8 mouse cellular contexts compared by ENCODE assay signal in genomic region chr9:54286331-54286987, GRCm38 (mm10). TPM values are rescaled to one million over a fixed set of nuclear protein-coding genes. Genes with fewer than 3 reads are reported as not detected.
DNase-seq lines count a peak whose midpoint lies in the region; ATAC-seq and TF ChIP-seq lines count a peak whose summit lies in the region.

Gldn (plus strand) TSS chr9:54286486.

- H3K4me2 ChIP-seq in lung, embryonic 16.5 days (ENCODE audit: low read depth, low read length): peak within 1 kb of the TSS; percentile 63
- H3K4me2 ChIP-seq in heart, embryonic 16.5 days (ENCODE audit: low read depth, low read length): peak within 1 kb of the TSS; percentile 55
- H3K4me2 ChIP-seq in liver, embryonic 15.5 days: peak within 1 kb of the TSS; percentile 49
- peak within 1 kb of the TSS; percentile 58 for H3K4me2 ChIP-seq in stomach, embryonic 14.5 days (replicated peaks; ENCODE audit: low read depth, low read length)

- ATAC-seq in lung, embryonic 16.5 days (ENCODE audit: low read depth): no peak
- no peak for ATAC-seq in heart, embryonic 16.5 days (replicated peaks; ENCODE audit: extremely low read depth, insufficient read depth, low FRiP score)
- ATAC-seq in liver, embryonic 15.5 days (ENCODE audit: insufficient read depth): no peak
- ATAC-seq in stomach, embryonic 14.5 days (ENCODE audit: insufficient number of reproducible peaks, insufficient read depth, low FRiP score, low read depth): no peak

- DNase-seq in lung, postnatal 25 days (ENCODE audit: low spot score): no peak
- DNase-seq in spleen, adult 18-20 months: no peak
- no peak for DNase-seq in lung, adult 18-20 months

- peak within 1 kb of the TSS; percentile 37 for H3K4me3 ChIP-seq in lung, embryonic 16.5 days (ENCODE audit: low read length)
- peak within 1 kb of the TSS; percentile 38 for H3K4me3 ChIP-seq in cortical plate, adult 2 months (ENCODE audit: insufficient read depth, low read length)
- H3K4me3 ChIP-seq in heart, embryonic 16.5 days (ENCODE audit: low read length): peak within 1 kb of the TSS; percentile 31
- no peak within 1 kb of the TSS; the same call in 1 of the 2 replicates for H3K4me3 ChIP-seq in liver, embryonic 15.5 days (replicated peaks)
- peak within 1 kb of the TSS; percentile 29 for H3K4me3 ChIP-seq in stomach, embryonic 14.5 days (ENCODE audit: low read depth, low read length)

- H3K9me3 ChIP-seq in lung, embryonic 16.5 days (ENCODE audit: control insufficient read depth, low read length): no peaks in the 10 kb centered on the region
- no peaks in the 10 kb centered on the region for H3K9me3 ChIP-seq in heart, embryonic 16.5 days (replicated peaks; ENCODE audit: control insufficient read depth, low read length)
- H3K9me3 ChIP-seq in liver, embryonic 15.5 days (replicated peaks): no peaks in the 10 kb centered on the region
- H3K9me3 ChIP-seq in stomach, embryonic 14.5 days (ENCODE audit: control insufficient read depth, low read depth, low read length): no peaks in the 10 kb centered on the region

- peaks cover 13% of the 10 kb centered on the region for H3K27me3 ChIP-seq in lung, embryonic 16.5 days (ENCODE audit: control insufficient read depth, insufficient read depth, low read depth, low read length)
- peaks cover 32% of the 10 kb centered on the region for H3K27me3 ChIP-seq in heart, embryonic 16.5 days (ENCODE audit: control insufficient read depth, insufficient read depth, low read length)
- H3K27me3 ChIP-seq in liver, embryonic 15.5 days: peaks cover 24% of the 10 kb centered on the region
- peaks cover 16% of the 10 kb centered on the region for H3K27me3 ChIP-seq in stomach, embryonic 14.5 days (ENCODE audit: control insufficient read depth, insufficient read depth, low read length)

- no peak for TF ChIP-seq POLR2A in cortical plate, adult 2 months (IDR thresholded peaks at IDR 0.05; ENCODE audit: extremely low read depth, insufficient read depth, low read length)

- TF ChIP-seq CTCF in cortical plate, adult 2 months (IDR thresholded peaks at IDR 0.05; ENCODE audit: extremely low read depth, insufficient read depth, low read length): no peak

- H3K27ac ChIP-seq in lung, embryonic 16.5 days (ENCODE audit: low read length): no peak within 1 kb of the TSS
- no peak within 1 kb of the TSS for H3K27ac ChIP-seq in cortical plate, adult 2 months (ENCODE audit: insufficient read depth, low read length)
- H3K27ac ChIP-seq in heart, embryonic 16.5 days (ENCODE audit: low read length): no peak within 1 kb of the TSS
- no peak within 1 kb of the TSS for H3K27ac ChIP-seq in liver, embryonic 15.5 days (replicated peaks)
- no peak within 1 kb of the TSS for H3K27ac ChIP-seq in stomach, embryonic 14.5 days (ENCODE audit: low read length)

- no peaks in the 10 kb centered on the region for H3K36me3 ChIP-seq in lung, embryonic 16.5 days (ENCODE audit: control insufficient read depth, insufficient read depth, low read length)
- no peaks in the 10 kb centered on the region for H3K36me3 ChIP-seq in heart, embryonic 16.5 days (ENCODE audit: control insufficient read depth, insufficient read depth)
- no peaks in the 10 kb centered on the region for H3K36me3 ChIP-seq in liver, embryonic 15.5 days (replicated peaks)
- no peaks in the 10 kb centered on the region for H3K36me3 ChIP-seq in stomach, embryonic 14.5 days (ENCODE audit: control insufficient read depth, insufficient read depth, low read length)

- peak within 1 kb of the TSS; percentile 35; the same call in 1 of the 2 replicates for H3K9ac ChIP-seq in lung, embryonic 16.5 days (ENCODE audit: low read length)
- no peak within 1 kb of the TSS for H3K9ac ChIP-seq in heart, embryonic 16.5 days (ENCODE audit: low read length)
- no peak within 1 kb of the TSS for H3K9ac ChIP-seq in liver, embryonic 15.5 days
- H3K9ac ChIP-seq in stomach, embryonic 14.5 days (replicated peaks; ENCODE audit: low read depth, low read length): no peak within 1 kb of the TSS

- WGBS in lung, embryonic 16.5 days: 3% methylated on average over 61 of the region's 61 CpGs
- WGBS in heart, embryonic 16.5 days: 4% methylated on average over 61 of the region's 61 CpGs
- 4% methylated on average over 61 of the region's 61 CpGs for WGBS in liver, embryonic 15.5 days (ENCODE audit: insufficient replicate concordance)
- WGBS in stomach, embryonic 14.5 days: 2% methylated on average over 61 of the region's 61 CpGs

- H3K4me1 ChIP-seq in lung, embryonic 16.5 days (replicated peaks; ENCODE audit: control insufficient read depth, insufficient read depth, low read length): peaks cover 3% of the 10 kb centered on the region; the same call in 1 of the 2 replicates
- no peaks in the 10 kb centered on the region for H3K4me1 ChIP-seq in cortical plate, adult 2 months (ENCODE audit: control insufficient read depth, insufficient read depth, low read length)
- peaks cover 5% of the 10 kb centered on the region; the same call in 1 of the 2 replicates for H3K4me1 ChIP-seq in heart, embryonic 16.5 days (ENCODE audit: control insufficient read depth, insufficient read depth, low read length)
- H3K4me1 ChIP-seq in liver, embryonic 15.5 days (replicated peaks): no peaks in the 10 kb centered on the region
- no peaks in the 10 kb centered on the region for H3K4me1 ChIP-seq in stomach, embryonic 14.5 days (ENCODE audit: control insufficient read depth, insufficient read depth, low read length)

RNA-seq across cellular contexts. Expression of gene Gldn, which starts in this region (rescaled TPM):
- not detected in 2 replicates for polyA plus RNA-seq in lung, embryonic 16.5 days (2015; fragmentation: Nextera tagmentation; extraction: Ambion mirVana)
- polyA plus RNA-seq in cortical plate, adult 2 months (2012; rRNA removed): 0.48 and 0.78 TPM in 2 replicates
- not detected in 2 replicates for polyA plus RNA-seq in heart, embryonic 16.5 days (2015; fragmentation: Nextera tagmentation; extraction: Ambion mirVana)
- polyA plus RNA-seq in liver, embryonic 15.5 days (2015; fragmentation: Nextera tagmentation; extraction: Ambion mirVana): not detected in 2 replicates
- not detected in 2 replicates for polyA plus RNA-seq in stomach, embryonic 14.5 days (2014; fragmentation: Nextera tagmentation; extraction: Ambion mirVana)
